Mouse (Mus musculus): ENCODE results near the gene Osbpl5.
A peak's percentile ranks its signal among the peaks of the same experiment; 100 is the strongest.

Gene Osbpl5

DNA sequence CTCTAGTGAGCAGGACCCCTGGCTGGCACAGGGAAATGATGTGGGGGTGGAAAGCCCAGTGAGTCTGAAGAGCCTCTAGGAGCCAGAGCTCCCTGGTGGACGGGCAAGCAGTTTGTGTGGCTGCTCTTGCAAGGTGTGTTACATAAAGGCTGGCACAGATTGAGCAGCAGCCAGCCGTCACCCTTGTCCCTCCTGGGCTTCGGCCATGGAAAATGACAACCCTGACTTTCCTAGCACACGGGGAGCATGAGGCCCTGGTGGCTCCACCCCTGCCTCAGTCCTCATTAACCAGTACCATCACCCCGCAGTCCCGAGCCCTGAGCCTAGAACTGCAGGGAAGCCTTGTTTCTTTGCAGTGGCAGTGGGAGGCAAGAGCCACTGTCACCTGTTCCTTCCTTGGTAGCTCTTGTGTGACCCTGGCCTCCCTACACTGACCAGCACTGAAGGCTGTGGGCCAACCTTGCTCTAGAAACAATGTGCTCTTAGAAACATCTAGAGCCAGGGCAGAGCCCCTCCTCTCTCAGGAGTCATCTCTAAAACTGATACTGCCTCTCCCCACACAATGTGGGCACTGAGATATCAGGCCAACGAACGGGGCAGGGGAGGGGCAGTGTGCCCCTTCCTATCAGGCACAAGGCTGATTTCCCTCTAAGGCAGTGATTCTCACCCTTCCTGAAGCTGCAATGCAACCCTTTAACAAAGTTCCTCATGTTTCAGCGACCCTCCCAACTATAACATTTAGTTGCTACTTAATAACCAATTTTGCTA is 1.2 kb downstream of the Osbpl5 start:
- no peak for DNase-seq (ENCODE audit: low read depth, low spot score)

DNA sequence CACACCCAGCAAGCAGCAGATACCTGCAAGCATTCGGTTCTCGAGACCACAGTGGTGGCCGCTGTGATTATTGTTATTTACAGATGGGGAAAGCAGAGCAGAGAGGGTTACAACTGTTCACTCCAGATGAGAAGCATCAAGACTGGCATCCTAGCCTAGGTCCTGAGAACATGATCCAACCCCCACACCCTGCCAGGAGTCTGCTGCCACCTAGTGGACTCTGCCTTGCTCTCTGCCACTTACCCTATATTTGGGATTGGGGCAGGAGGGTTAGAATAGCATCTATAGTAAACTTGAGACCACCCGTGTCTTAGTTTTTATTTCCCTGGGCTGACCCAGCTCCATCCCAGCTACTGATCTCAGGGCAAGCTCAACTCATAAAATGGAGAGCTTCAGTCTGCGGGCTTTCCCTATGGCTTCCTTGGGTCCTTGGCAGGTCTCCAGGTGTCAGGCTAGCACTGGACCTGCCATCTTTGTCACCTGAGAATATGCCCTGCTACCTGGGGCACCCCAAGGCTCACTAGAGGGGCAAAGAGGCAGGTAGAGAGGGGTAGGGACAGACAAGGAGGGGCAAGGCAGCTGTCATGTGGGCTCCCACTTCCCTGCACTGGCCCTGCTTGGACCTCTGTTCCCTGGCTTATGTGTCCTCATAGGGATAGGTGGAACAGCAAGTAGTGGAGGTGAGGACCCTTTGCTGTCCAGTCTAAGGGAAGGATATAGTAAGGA is 2.6 kb downstream of the Osbpl5 start:
- peak; percentile 34 for DNase-seq (ENCODE audit: low read depth, low spot score)

DNA sequence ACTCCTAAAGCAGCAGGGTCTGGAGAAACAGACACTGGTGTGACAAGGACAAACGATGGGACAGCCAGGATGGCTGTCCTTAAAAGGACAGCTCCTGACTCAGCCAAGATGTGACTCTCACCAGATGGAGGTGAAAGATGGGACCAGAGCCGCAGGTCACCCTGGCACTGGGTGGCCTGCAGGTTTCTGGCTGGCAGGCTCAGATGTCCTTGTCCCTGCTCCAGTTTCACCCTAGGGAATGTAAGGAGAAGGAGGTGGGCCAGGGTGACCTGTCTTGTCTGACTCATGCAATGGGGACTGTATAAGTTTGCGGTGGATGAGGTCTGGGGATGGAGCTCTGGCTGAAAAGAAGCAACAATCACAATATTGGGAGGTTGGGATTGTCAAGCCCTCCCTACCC is 4.2 kb downstream of the Osbpl5 start:
- DNase-seq (ENCODE audit: low read depth, low spot score), result no peak

- DNase-seq (ENCODE audit: low read depth, low spot score), result no peak
Measured at GRCm38 (mm10) chr7:143752056-143752455, 4.7 kb downstream of the Osbpl5 start.

- DNase-seq (ENCODE audit: low read depth, low spot score), result no peak
Measured at GRCm38 (mm10) chr7:143751380-143751779, 5.4 kb downstream of the Osbpl5 start.

- DNase-seq (ENCODE audit: low read depth, low spot score), result no peak
Measured at GRCm38 (mm10) chr7:143749045-143749444, 7.7 kb downstream of the Osbpl5 start.

GRCm38 (mm10) chr7:143748041-143748868 is 8.5 kb downstream of the Osbpl5 start:
- peak; percentile 90 for DNase-seq (ENCODE audit: low read depth, low spot score)

- no peak for DNase-seq (ENCODE audit: low read depth, low spot score)
Measured at GRCm38 (mm10) chr7:143740653-143741052, 16.1 kb downstream of the Osbpl5 start.

DNA sequence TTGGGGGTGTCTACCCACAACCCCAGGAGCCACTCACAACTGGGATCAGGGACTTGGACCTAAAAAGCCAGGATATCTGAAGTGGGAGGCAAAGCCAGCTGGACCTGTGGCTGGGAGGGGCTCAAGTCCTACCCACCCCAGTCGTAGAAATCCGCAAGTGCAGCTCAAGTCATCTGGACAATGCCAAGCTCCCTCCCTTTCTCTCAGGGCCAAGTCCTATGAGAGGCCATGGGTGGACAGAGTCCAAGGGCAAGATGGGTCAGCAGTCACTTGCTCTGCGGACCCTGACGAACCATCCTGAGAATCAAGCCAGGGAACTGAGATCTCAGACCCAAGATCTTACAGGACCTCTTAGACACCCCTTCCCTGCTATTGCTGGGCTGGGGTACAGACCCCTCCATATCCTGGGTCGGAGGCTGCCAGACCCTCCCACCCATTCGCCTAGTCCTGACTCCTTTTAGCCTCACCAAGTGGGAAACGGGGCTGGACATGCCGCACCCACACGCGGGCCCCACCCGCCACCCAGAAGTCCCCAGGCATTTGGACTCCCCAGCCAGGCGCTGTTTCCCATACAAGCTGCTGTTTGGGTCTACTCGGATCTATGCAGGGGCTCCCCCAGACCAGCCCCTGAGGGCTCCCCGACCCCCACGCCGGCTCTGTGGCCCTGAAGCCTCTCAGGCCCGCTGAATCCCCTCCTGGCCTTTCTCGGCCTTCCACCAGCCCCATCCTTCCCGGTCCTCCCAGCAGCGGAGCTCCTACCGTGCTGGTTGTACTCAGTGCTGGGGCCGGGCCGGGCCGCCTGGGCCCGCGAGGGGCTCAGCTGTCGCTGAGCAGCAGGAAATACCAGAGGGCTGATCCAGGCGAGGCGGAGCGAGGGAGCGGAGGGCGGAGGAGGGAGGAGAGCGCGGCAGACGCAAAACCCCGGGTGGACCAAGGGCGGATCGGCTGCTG is 17.0 kb downstream of the Osbpl5 start:
- peak; percentile 52 for DNase-seq (ENCODE audit: low read depth, low spot score)

- no peak for DNase-seq (ENCODE audit: low read depth, low spot score)
Measured at GRCm38 (mm10) chr7:143738601-143739006, 18.2 kb downstream of the Osbpl5 start.

GRCm38 (mm10) chr7:143738194-143738593 is 18.6 kb downstream of the Osbpl5 start:
- DNase-seq (ENCODE audit: low read depth, low spot score), result no peak

DNA sequence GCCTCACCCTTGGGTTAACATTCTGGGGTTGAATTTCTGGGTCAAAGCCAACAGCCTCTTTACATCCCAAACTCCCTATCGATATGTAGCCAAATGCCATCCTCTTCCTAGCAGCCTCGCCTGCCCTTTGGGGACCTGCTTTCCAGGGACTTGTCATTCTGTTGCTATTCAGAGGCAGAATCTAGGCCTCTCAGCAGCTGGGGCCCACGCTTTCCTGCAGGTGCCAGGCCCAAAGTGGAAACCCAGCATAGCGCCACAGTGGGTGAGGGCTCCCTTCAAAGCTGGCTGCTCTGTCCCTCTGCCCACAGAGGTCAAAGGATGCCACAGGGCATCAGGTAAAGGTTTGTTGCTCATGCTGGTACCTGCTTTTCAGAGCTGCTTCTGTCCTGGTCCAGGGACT is 23.0 kb downstream of the Osbpl5 start:
- no peak for DNase-seq (ENCODE audit: low read depth, low spot score)

DNA sequence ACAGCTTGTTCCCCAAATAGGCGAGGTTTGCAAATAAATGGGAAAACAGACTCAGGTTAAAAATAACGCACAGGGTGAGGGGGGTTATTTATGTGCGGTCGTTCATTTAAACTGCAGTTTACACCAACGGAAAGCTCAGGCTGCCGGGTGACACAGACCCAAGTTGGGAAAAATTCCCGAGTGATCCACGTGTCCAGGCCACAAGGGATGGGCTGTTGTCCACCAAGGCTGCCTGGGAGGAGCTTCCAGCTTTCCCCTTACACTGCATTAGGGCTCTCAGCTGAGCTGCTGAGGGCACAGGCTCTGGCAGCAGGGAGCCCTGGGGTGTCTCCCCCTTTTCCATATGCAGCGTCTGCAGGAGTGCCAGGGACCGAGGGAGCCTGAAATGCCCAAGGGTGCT is 26.9 kb downstream of the Osbpl5 start:
- no peak for DNase-seq (ENCODE audit: low read depth, low spot score)

DNA sequence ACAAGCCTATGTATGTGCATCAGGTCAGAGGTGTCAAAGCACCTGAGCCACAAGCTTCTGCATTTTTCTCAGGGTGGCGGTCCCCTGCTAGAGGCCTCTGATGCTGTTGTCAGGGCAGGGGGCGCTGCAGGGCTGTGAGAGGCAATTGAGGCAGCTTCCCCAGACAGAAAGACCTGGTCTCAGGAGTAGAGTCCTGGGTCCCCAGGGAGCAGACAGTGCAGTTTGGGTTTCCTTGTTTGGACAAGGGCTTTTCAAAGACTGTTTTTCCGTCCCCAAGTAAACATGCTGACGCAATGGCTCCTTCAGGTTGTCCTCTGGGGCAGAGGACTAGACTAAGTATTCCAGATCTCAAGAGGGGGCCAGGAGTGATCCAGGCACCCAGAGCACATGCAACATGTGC is 30.4 kb downstream of the Osbpl5 start:
- no peak for DNase-seq (ENCODE audit: low read depth, low spot score)

DNA sequence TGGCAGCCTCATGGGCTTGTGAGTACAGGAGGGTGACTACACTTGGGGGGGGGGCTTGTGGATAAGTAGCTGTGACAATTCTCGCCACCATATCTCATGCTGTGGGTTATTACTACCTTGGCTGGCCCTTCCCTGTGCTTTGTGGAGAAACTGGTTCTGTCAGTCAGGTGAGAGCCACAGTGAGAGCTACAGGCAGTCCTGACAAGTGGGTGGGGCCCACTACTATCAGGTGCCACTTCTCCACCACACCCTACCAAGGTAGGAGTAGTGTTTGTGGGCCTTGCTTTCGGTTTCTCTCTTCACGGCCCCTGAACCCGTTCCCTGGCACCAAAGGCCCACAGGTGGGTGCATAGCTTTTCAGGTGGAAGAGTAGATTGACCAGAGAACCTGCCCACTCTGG is 32.9 kb downstream of the Osbpl5 start:
- DNase-seq (ENCODE audit: low read depth, low spot score), result no peak

DNA sequence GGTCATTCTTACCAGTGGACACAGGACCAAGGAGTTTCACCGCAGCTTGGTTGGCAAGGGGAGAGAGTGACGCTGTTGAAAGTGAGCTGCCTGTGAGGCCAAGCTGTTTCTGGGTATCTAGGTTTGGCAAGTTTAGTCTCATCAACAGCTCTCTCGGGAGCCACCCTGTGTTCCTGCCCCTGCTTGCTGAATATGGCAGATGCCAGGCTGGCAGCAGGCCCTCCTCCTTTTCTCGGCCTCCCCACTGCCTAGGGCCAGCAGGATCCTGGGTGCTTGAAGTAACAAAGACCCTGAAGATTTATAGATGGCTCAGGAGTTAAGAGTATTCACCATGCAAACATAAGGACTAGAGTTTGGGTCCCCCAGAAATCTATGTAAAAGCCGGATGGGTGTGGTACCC is 34.1 kb downstream of the Osbpl5 start:
- no peak for DNase-seq (ENCODE audit: low read depth, low spot score)

- DNase-seq (ENCODE audit: low read depth, low spot score), result no peak
Measured at GRCm38 (mm10) chr7:143717811-143718210, 39.0 kb downstream of the Osbpl5 start.

DNA sequence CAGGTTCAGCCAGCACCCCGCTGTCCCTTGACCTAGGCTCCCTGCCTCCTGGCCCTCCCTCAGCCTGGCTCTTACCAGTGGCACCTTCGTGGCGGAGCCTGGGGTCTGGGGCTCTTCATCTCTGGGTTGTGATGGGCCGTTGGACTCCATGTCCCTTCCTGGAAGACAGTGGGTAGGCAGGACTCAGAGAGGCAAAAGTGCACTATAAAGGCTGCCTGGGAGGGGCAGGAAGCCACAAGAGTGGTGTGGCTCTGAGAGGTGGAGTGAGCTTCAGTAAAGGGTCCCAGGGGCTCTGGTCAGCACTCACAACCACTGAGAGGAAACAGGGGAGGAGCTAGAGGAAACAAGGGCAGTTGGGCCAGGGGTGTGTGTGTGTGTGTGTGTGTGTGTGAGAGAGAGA is 43.4 kb downstream of the Osbpl5 start:
- DNase-seq (ENCODE audit: low read depth, low spot score), result no peak

GRCm38 (mm10) chr7:143712771-143713348 is 43.9 kb downstream of the Osbpl5 start:
- DNase-seq (ENCODE audit: low read depth, low spot score), result no peak

- no peak for DNase-seq (ENCODE audit: low read depth, low spot score)
Measured at GRCm38 (mm10) chr7:143712023-143712422, 44.8 kb downstream of the Osbpl5 start.

GRCm38 (mm10) chr7:143711381-143711780 is 45.4 kb downstream of the Osbpl5 start:
- DNase-seq (ENCODE audit: low read depth, low spot score), result no peak
